Mouse (Mus musculus) embryo, embryonic 9.5 days (tissue): ENCODE measurements around the gene Akr1c14.
"Not testable (repeated sequence)": the region's sequence is repeated elsewhere in the genome, so short reads cannot be mapped to it uniquely, and the experiment has no call there.

Experiments
- DNase-seq: peaks from one replicate; pipeline ENCODE4 v3.0.0-alpha.2; 2017; ENCODE audit errors: extremely low spot score

The Akr1c14 gene

GRCm38 (mm10) chr13:4123146-4123545, 74.3 kb downstream of the Akr1c14 start:
- DNase-seq = no peak

- not testable (repeated sequence) for DNase-seq
Measured at GRCm38 (mm10) chr13:4124471-4124870, 75.7 kb downstream of the Akr1c14 start.

GRCm38 (mm10) chr13:4125846-4126245, 77.0 kb downstream of the Akr1c14 start:
- not testable (repeated sequence) for DNase-seq

- peak; percentile 12 for DNase-seq
Measured at GRCm38 (mm10) chr13:4129100-4129499, 80.3 kb downstream of the Akr1c14 start.

- DNase-seq = no peak
Measured at GRCm38 (mm10) chr13:4131317-4131716, 82.5 kb downstream of the Akr1c14 start.

- DNase-seq = no peak
Measured at GRCm38 (mm10) chr13:4131721-4132120, 82.9 kb downstream of the Akr1c14 start.

GRCm38 (mm10) chr13:4133070-4133469, 84.3 kb downstream of the Akr1c14 start:
- no peak for DNase-seq
